Mouse (Mus musculus) megakaryocyte, embryonic 14.5 days (primary cell): ENCODE measurements at regions not wholly inside any gene's neighbourhood (a gene's known extent, or its start where the extent isn't known, plus 50 kb on each side); places are given as distances from the start of the nearest gene placed in this dataset.

ENCODE experiments used
- FLI1 ChIP-seq: IDR thresholded peaks from 2 replicates; pipeline ENCODE4 v1.6.1; 2012; ENCODE audit warnings: low read length, inconsistent platforms, mixed read lengths
- GATA1 ChIP-seq: IDR thresholded peaks from 3 replicates; pipeline ENCODE4 v1.6.1; 2012; ENCODE audit warnings: mixed read lengths, low read length, inconsistent platforms, borderline replicate concordance

DNA sequence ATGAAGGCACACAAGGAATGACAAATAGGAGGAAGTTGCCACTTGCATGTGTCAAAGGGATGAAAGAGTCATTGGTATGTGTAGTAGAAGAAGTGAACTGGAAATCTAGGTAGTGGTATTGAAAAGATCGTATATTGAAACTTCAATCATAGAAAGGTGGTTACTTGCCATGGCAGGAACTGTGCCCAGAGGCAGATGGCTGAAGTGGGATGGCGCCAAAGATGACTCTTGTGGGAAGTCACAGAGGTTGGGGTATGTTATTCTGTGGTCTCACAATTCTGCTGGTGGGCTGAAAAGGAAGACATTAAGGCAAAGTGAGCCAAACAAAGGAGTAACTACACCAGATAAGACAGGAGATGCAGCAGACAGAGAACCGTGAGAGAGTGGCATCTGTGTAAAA is 121.2 kb upstream of the Tdrd3 start:
- TF ChIP-seq FLI1 (no peak), GATA1 (no peak)
